Mouse (Mus musculus): ENCODE measurements around the gene Olfr412. TPM values are rescaled to one million over a fixed set of nuclear protein-coding genes. Genes with fewer than 3 reads are reported as not detected.
A peak's percentile ranks its signal among the peaks of the same experiment; 100 is the strongest.

The Olfr412 gene
- polyA plus RNA-seq (2015; fragmentation: Nextera tagmentation; extraction: Ambion mirVana): not detected in 2 replicates

DNA sequence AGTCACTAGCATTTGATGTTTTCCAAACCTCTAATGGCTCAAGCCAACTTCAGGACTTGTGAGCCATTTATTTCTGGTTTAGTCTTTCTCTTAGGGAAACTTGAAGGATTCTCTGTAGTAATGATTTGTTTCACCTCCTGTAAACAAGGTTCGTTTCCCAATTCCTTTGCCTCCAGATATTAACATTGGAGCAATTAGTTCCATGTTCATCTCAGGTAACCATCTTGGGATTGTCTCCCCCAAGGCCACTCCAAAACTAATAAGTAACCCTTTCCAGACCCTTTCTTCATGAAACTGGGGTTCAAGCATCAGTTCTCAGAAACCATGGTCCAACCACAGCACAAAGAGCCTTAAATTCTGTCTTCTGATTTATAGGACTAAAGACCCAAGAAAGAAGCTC, at the start of gene Olfr412:
Olfr412 (plus strand) TSS at position 301 of the 400 bp plus-strand sequence.
- Histone ChIP-seq H3K4me1 (replicated peaks; ENCODE audit: insufficient read depth, low read length) (no peaks in the 10 kb centered on the region), H3K36me3 (ENCODE audit: insufficient read depth, low read length) (no peaks in the 10 kb centered on the region), H3K9ac (ENCODE audit: low read depth, low read length) (no peak within 1 kb of the TSS), H3K4me2 (ENCODE audit: low read length) (no peak within 1 kb of the TSS), H3K4me3 (replicated peaks; ENCODE audit: low read depth, low read length) (no peak within 1 kb of the TSS), H3K27ac (no peak within 1 kb of the TSS), H3K27me3 (ENCODE audit: insufficient read depth, low read length) (no peaks in the 10 kb centered on the region), H3K9me3 (replicated peaks; ENCODE audit: low read length) (no peaks in the 10 kb centered on the region)
- no peak for ATAC-seq (replicated peaks; ENCODE audit: low FRiP score, low read depth)
- TF ChIP-seq CTCF (IDR thresholded peaks at IDR 0.05; ENCODE audit: low read depth): no peak
- WGBS: 67% methylated on average over 1 of the region's 1 CpGs
- DNase-seq (ENCODE audit: low spot score): no peak

DNA sequence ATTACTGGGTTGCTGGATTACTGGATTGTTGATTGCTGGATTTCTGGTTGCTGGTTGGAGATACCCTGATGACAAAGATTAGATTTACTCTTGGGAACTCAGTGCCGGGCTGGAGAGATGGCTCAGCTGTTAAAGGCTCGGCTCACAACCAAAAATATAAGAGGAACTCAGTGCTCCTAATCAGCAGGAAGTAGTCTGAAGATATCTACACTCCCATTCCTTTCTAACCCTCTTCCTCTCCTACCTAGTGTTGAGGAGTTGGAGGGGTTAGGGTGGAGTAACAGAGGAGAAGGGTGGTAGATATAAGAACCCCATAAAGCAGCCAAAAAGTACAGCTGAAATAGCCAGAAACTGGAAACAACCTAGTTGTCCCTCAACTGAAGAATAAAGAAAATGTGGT, 35.8 kb upstream of the Olfr412 start:
- H3K4me3 ChIP-seq (replicated peaks; ENCODE audit: low read depth, low read length): no peak overlapping the region
- no peak overlapping the region for H3K4me2 ChIP-seq (ENCODE audit: low read length)
- H3K36me3 ChIP-seq (ENCODE audit: insufficient read depth, low read length): no peaks in the 10 kb centered on the region
- DNase-seq (ENCODE audit: low spot score): no peak
- H3K9me3 ChIP-seq (replicated peaks; ENCODE audit: low read length): no peaks in the 10 kb centered on the region
- H3K27me3 ChIP-seq (ENCODE audit: insufficient read depth, low read length): no peaks in the 10 kb centered on the region
- no peak for ATAC-seq (replicated peaks; ENCODE audit: low FRiP score, low read depth)
- 70% methylated on average over 2 of the region's 2 CpGs for WGBS
- no peaks in the 10 kb centered on the region for H3K4me1 ChIP-seq (replicated peaks; ENCODE audit: insufficient read depth, low read length)
- TF ChIP-seq CTCF (IDR thresholded peaks at IDR 0.05; ENCODE audit: low read depth): no peak
- no peak overlapping the region for H3K27ac ChIP-seq
- H3K9ac ChIP-seq (ENCODE audit: low read depth, low read length): no peak overlapping the region

DNA sequence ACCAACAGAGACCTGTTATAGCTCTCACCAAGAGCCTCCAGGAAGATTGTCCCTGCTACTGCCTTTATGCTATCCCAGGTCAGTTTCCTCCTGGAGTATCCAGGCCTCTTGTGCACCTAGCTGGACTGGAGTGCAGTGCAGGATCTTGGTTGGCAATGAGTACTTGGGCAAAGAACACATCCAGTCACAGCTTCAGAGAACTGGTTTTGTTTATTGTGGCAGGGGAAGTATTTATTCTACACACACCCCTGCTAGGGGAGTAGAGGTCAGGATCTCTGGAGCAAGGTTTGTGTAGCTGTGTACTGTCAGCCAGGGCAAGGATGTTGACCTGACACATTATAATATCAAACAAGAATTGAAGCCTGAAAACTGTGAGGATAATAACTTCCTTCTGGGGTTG, 33.1 kb upstream of the Olfr412 start:
- no peak for ATAC-seq (replicated peaks; ENCODE audit: low FRiP score, low read depth)
- Histone ChIP-seq H3K9me3 (replicated peaks; ENCODE audit: low read length) (no peaks in the 10 kb centered on the region), H3K4me3 (replicated peaks; ENCODE audit: low read depth, low read length) (no peak overlapping the region), H3K27me3 (ENCODE audit: insufficient read depth, low read length) (no peaks in the 10 kb centered on the region), H3K4me2 (ENCODE audit: low read length) (no peak overlapping the region), H3K27ac (no peak overlapping the region), H3K9ac (ENCODE audit: low read depth, low read length) (no peak overlapping the region), H3K4me1 (replicated peaks; ENCODE audit: insufficient read depth, low read length) (no peaks in the 10 kb centered on the region), H3K36me3 (ENCODE audit: insufficient read depth, low read length) (no peaks in the 10 kb centered on the region)
- no peak for TF ChIP-seq CTCF (IDR thresholded peaks at IDR 0.05; ENCODE audit: low read depth)
- no peak for DNase-seq (ENCODE audit: low spot score)

DNA sequence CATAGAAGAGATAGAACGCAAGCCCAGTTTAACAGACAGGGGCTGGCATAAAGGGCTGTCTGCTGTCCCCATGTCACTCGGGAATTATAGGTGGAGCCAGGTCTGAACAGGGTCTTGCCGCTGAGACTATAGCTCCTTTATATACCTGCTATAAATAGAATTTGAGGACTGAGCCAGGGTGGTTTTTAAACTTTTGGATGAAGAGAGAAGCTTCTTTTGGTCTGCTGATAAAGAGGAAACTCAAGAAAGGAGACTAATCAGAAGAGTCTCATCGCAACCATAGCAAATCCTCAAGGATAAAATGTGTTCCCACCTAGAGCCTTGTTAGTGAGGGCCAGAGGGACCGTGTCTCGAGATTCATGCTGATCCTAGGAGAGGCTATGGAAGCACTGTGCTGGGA, 23.9 kb upstream of the Olfr412 start, which contains the start of gene Olfr410:
Olfr410 (minus strand) TSS at position 101 of the 400 bp plus-strand sequence.
- Histone ChIP-seq H3K4me2 (ENCODE audit: low read length) (no peak within 1 kb of the TSS), H3K4me3 (replicated peaks; ENCODE audit: low read depth, low read length) (no peak within 1 kb of the TSS), H3K9me3 (replicated peaks; ENCODE audit: low read length) (no peaks in the 10 kb centered on the region), H3K27me3 (ENCODE audit: insufficient read depth, low read length) (no peaks in the 10 kb centered on the region), H3K9ac (ENCODE audit: low read depth, low read length) (no peak within 1 kb of the TSS), H3K27ac (no peak within 1 kb of the TSS), H3K4me1 (replicated peaks; ENCODE audit: insufficient read depth, low read length) (no peaks in the 10 kb centered on the region), H3K36me3 (ENCODE audit: insufficient read depth, low read length) (no peaks in the 10 kb centered on the region)
- ATAC-seq (replicated peaks; ENCODE audit: low FRiP score, low read depth) (no peak), DNase-seq (ENCODE audit: low spot score) (no peak)
- no peak for TF ChIP-seq CTCF (IDR thresholded peaks at IDR 0.05; ENCODE audit: low read depth)
- WGBS: 86% methylated on average over 6 of the region's 6 CpGs

DNA sequence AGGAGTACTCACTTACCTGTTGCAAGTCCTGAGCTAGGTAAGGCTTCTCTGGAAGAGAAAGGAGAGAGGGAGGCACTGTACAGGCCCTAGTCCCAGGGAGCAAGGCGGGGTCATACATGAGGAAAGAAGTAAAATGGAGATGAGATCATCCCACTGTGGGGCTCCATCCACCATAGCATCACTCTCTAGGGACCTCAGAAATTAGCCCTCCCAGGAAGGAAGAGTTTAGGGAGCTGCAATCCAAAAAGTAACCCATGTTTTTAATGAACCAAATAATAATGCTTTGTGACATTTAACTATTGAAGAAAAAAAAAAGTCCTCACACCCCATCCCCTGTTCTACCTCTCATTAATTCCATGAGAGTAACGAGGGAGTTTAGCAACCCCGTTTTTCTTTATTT, 9.3 kb upstream of the Olfr412 start, which contains the start of gene Olfr411:
Olfr411 (minus strand) TSS at position 101 of the 400 bp plus-strand sequence.
- WGBS: 82% methylated on average over 3 of the region's 3 CpGs
- no peaks in the 10 kb centered on the region for H3K36me3 ChIP-seq (ENCODE audit: insufficient read depth, low read length)

DNA sequence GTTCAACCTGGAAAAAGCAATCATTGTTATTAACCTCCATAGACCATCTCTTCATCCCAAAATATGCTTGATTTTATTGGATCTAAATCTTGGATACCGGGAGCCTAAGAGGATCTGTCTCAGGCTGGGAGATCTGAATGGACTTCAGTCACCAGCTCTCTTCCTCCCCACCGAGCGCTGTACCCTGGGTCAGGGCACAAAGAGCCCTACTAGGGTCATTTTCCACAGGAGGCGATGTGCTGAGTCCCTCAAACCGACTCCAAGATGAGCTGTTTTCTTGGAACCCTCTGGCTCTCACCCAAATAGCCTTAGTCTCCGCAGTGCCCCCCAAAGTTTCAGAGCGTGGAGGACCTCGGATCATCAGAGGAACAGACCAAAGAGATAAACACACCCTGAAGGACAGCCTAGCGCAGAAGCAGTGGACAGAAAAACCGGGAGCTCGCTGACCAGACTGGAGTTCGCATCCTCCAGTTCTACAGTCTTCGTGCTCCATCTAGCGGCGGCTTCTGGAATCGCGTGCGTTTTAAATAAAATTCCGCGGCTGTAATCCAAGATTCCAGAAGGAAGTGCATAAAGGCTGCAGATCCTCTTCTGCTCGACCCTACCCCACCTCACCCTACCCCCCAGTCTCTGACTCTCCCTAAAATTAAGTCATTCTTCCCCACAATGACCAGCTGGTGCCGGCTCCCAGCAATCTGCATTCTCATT, 9.7 kb downstream of the Olfr412 start:
- Histone ChIP-seq H3K27me3 (ENCODE audit: insufficient read depth, low read length) (no peaks in the 10 kb centered on the region), H3K4me1 (replicated peaks; ENCODE audit: insufficient read depth, low read length) (no peaks in the 10 kb centered on the region), H3K4me2 (ENCODE audit: low read length) (no peak overlapping the region), H3K9me3 (replicated peaks; ENCODE audit: low read length) (no peaks in the 10 kb centered on the region), H3K9ac (ENCODE audit: low read depth, low read length) (no peak overlapping the region), H3K27ac (no peak overlapping the region), H3K36me3 (ENCODE audit: insufficient read depth, low read length) (no peaks in the 10 kb centered on the region), H3K4me3 (replicated peaks; ENCODE audit: low read depth, low read length) (no peak overlapping the region)
- DNase-seq (ENCODE audit: low spot score): peak; percentile 86
- 13% methylated on average over 22 of the region's 22 CpGs for WGBS
- no peak; the same call in 1 of the 2 replicates for ATAC-seq (replicated peaks; ENCODE audit: low FRiP score, low read depth)
- peak; percentile 87 for TF ChIP-seq CTCF (IDR thresholded peaks at IDR 0.05; ENCODE audit: low read depth)

More for the DNA sequence above, 9.3 kb upstream of the Olfr412 start, which contains the start of gene Olfr411:
- no peak for TF ChIP-seq CTCF (IDR thresholded peaks at IDR 0.05; ENCODE audit: low read depth)
- DNase-seq (ENCODE audit: low spot score) (no peak), ATAC-seq (replicated peaks; ENCODE audit: low FRiP score, low read depth) (no peak)
- Histone ChIP-seq H3K4me3 (replicated peaks; ENCODE audit: low read depth, low read length) (no peak within 1 kb of the TSS), H3K27me3 (ENCODE audit: insufficient read depth, low read length) (no peaks in the 10 kb centered on the region), H3K27ac (no peak within 1 kb of the TSS), H3K9ac (ENCODE audit: low read depth, low read length) (no peak within 1 kb of the TSS), H3K9me3 (replicated peaks; ENCODE audit: low read length) (no peaks in the 10 kb centered on the region), H3K4me1 (replicated peaks; ENCODE audit: insufficient read depth, low read length) (no peaks in the 10 kb centered on the region), H3K4me2 (ENCODE audit: low read length) (no peak within 1 kb of the TSS)
